Mouse (Mus musculus) kidney, adult 9 months (tissue): ENCODE results near the gene Prex1.
"Not testable (repeated sequence)": the region's sequence is repeated elsewhere in the genome, so short reads cannot be mapped to it uniquely, and the experiment has no call there.

ENCODE experiments used
- DNase-seq: peaks from one replicate; pipeline ENCODE4 v3.0.0; 2022

The Prex1 gene

DNA sequence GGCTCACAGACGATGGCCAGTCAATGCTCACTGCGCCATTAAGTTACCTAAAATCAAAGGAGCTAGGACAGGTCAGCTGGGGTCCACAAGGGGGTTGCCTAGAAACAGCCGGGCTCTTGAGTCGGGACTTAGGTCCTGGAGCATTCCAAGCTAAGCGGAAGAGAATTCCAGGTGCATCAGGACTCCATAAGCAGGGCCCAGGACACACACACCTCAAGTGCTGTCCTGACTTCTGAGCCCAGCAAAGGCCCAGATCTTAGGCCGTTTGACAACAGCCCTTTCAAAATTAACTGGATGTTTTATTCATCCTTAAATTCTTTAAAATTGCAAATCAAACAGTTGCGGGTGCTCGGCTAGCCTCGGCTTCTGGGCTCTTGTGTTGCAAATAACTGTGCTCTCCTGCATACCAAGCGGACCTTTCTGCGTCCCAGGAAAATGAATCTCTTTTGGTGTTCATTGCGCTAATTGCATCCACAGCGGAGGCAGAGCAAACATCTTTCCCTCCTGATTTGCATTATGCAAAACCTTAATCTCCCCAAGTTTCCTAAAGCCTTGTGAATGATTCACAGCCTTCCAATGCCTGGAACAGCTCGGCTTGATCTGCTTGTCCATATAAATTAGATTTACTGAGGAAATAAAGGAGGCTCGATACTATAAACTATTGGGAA lies 161.7 kb downstream of the Prex1 start:
- no peak for DNase-seq

GRCm38 (mm10) chr2:166549871-166550270 lies 163.8 kb downstream of the Prex1 start:
- no peak for DNase-seq

- DNase-seq: no peak
These were observed 164.6 kb downstream of the Prex1 start for GRCm38 (mm10) chr2:166549069-166549468.

- no peak for DNase-seq
These were observed 168.1 kb downstream of the Prex1 start for GRCm38 (mm10) chr2:166545580-166545979.

- DNase-seq: no peak
These were observed 168.9 kb downstream of the Prex1 start for GRCm38 (mm10) chr2:166544575-166545251.

DNA sequence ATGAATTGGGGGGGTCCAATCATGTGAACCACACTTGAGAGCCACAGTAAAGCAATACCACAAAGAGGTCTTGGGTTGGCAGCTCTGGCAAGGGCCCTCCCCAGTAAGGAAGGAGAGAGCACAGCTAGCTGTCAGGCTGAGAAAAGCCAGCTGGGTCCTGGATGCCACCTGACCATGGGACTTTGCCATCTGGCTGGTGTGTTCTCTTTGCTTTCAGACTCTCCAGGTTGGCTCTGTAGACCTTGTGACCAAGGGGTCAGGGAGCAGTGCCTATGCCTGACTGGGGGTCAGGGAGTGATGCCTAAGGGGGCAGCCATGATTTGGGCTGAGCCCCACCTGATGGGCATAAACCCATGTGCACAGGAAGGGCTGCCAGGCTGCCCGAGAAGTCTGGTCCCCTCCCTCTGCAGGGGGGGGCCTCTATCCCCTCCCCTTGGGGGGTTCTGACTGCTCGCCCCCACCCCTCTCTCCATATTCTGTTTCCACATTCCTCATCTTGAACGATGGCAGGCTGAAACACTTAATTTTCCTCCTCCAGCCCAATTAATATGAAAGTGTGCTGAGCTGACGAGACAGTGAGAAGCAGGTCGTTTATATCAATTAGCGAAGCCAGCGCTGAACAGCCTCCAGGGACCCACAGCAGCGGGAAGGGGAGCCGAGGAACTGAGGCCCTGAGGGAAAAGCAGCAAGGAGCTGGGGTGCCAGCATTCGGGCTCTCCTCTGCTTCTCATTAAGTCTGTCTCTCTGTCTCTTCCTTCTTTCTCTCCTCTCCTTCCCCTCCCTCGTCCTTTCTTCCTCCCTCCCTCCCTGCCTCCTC lies 172.3 kb downstream of the Prex1 start:
- no peak for DNase-seq

DNA sequence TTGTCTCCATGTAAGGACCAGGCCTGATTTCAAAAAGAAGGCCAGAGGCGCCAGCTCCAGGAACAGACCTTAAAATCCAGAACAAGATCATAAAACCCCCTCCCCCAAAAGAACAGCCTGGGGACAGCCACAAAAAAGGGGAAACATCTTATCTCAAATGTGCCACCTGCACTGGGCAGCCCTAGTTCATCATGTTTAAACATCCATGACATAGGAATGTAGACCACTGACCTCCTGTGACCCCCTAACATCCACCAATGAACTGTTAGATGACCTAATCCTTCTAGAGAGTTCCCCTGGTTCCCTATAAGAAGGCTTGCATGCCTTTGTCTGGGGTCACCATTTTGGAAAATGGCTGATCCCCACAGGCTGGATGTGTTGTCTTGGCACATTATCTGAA lies 173.4 kb downstream of the Prex1 start:
- no peak for DNase-seq

DNA sequence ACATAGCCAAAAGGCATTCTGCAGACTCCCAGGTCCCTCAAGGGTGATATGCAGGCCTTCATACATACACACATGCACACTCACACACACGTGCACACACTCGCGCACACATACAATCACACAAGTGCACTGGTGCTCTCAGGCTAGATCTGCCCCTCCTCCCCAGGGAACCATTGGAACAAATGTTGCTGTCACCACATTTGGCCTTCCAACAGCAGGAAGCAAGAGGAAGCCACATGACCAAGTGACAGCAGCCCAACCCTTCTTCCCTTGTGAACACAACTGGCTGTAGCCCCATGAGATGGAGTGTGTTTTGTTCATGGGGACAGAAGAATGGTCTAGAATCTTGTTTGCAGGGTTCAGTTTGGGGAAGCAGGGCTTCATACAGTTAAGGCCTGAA lies 176.7 kb downstream of the Prex1 start:
- peak; percentile 33 for DNase-seq

DNA sequence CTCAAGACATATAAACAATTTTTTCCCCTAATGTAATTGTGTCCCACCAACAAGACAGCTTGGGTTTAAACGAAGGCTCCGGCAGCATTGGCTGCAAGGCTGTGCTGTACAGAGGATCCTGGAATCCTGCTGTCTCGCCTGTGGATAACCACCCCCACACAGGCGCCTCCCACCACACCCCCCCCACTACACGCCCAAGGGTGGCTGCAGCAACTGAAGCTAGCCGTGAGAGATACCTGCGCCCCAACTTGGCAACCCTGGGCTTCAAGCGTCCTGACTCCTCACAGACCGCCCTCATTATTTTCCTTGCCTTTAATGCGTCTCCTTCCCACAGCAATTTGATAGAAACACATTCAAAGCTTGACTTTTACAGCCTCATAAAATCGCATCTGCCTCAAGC lies 178.1 kb downstream of the Prex1 start:
- DNase-seq: no peak

DNA sequence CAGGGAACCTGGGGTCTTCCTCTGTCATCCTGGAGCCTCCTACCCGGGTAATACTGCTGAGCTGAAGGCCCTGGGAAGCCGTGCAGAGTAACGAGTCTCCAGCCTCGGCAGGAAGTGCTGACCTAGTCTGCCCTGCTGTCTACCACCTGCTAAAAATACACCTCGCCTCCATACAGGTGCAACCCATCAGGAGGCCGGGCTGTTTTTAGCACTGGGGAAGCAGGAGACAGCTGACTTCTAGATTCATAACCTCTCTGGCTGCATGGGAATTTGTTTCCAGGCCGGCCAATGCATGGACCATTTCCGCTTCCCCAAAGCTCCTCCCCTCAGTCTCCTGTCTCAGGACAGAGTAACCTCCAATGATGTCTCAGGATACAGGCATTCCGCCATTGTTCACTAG lies 187.4 kb downstream of the Prex1 start:
- DNase-seq: no peak

GRCm38 (mm10) chr2:166523156-166523890 lies 190.3 kb downstream of the Prex1 start:
- no peak for DNase-seq

DNA sequence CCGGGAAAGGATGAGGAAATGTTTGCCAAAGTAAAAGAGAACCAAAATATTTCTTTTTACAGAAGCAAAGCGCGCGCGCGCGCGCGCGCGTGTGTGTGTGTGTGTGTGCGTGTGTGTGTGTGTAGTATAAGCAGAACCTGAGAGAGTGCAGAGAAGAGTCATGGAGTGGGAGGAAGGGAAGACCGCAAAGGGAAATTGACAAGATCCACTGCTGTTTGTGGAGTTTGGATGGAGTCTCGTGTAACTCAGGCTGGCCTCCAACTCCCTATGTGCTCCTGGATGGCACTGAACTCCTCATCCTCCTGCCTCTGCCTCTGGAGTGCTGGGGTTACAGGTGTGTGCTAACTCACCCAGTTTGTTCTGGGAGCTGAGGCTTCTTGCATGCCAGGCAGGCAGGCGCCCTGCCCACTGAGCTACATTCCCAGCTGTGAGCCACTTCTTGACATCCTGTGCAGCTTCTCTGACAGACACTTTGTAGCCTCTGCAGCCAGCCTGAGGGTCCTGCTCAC lies 191.0 kb downstream of the Prex1 start:
- DNase-seq: no peak

- DNase-seq: no peak
These were observed 191.6 kb downstream of the Prex1 start for GRCm38 (mm10) chr2:166521878-166522611.

GRCm38 (mm10) chr2:166521461-166521860 lies 192.2 kb downstream of the Prex1 start:
- DNase-seq: no peak

GRCm38 (mm10) chr2:166520536-166520935 lies 193.1 kb downstream of the Prex1 start:
- no peak for DNase-seq

DNA sequence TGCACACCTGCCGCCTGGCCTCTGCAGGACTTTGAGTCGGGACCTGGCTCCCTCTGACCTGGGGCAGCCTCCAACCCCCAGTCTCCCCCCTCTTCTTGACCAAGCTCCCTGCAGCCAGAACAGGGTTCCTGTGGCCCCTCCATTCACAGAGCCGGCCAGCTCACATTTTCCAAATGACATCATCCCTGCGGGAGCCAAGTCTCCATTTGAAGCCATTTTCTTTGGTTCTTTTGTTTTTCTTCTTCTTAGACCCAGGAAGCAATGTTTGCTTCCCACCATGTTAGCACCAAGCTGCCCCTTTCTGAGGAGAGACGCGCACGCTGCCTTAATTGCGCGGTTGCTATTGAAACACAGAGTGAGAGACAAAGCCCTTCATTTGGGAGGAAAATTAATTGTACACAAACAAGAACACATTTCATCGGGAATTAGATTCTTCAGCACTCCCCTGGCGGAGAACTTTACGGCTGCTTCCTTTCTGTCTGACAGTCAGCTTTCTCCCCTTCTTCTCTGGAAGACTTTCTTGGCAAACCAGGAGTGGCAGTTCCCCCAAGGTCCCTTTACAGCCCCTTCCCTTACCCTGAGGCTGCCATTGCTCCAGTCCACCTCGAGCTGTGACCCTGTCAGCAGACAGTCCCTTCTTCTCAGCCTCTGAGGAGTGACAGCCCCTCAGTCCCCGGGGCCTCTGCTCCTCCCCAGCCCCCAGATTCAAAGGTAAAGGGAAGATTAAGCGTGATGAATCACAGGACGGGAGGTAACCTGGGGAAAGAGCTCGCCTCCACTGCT lies 196.0 kb downstream of the Prex1 start:
- DNase-seq: not testable (repeated sequence)

DNA sequence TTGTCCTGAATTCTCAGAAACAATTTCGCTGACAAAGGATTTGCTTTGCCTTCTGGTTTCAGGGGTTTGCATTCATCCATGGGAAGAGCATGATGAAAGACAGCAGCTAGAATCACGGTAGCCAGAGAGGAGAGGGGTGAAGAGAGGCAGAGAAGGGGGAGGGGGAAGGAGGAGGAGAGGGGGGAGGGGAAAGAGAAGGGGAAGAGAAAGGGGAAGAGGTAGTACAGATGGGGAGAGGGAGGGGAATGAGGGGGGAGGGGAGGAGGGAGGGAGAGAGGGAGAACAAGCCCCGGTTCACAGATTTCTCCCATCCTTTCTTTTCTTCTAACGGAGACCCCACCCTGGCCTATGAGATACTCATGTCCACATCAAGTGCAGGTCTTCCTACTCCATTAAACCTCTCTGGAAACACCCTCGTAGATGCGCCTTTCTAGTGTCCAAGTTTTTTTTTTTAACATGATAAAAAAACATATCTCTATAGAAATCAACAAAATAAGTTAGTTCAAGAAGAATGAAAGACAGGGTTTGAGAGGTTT lies 196.7 kb downstream of the Prex1 start:
- DNase-seq: no peak
